Mouse (Mus musculus): ENCODE data around the gene Dtymk. TPM values are rescaled to one million over a fixed set of nuclear protein-coding genes. Genes with fewer than 3 reads are reported as not detected.

Gene Dtymk
- polyA plus RNA-seq, 1 experiment = 81.4 TPM

- Histone ChIP-seq H3K36me3 (ENCODE audit: control insufficient read depth, insufficient read depth) (peaks cover 9% of the 10 kb centered on the region), H3K27me3 (ENCODE audit: control insufficient read depth, insufficient read depth, insufficient read length) (no peaks in the 10 kb centered on the region), H3K4me2 (ENCODE audit: low read depth) (no peak overlapping the region), H3ac (ENCODE audit: control insufficient read depth, insufficient read length) (no peak overlapping the region), H3K4me3 (no peak overlapping the region), H3K79me2 (ENCODE audit: control insufficient read depth, insufficient read depth) (no peaks in the 10 kb centered on the region)
- TF ChIP-seq CEBPB (IDR thresholded peaks at IDR 0.05; ENCODE audit: insufficient read depth, poor library complexity, severe bottlenecking) (no peak), USF1 (IDR thresholded peaks at IDR 0.05; ENCODE audit: low read depth) (no peak), POLR2A (IDR thresholded peaks at IDR 0.05; ENCODE audit: insufficient read length, low read depth) (no peak), MYOG (IDR thresholded peaks at IDR 0.05; ENCODE audit: control insufficient read depth in 1 of 3, insufficient read depth in 1 of 3, insufficient read length in 2 of 3, low read depth in 2 of 3) (no peak), REST (IDR thresholded peaks at IDR 0.05; ENCODE audit: insufficient read depth, insufficient read length) (no peak), TCF12 (IDR thresholded peaks at IDR 0.05; ENCODE audit: insufficient read depth, poor library complexity, severe bottlenecking) (no peak), POLR2AphosphoS2 (IDR thresholded peaks at IDR 0.05; ENCODE audit: insufficient read length, low read depth) (no peak), TCF3 (IDR thresholded peaks at IDR 0.05; ENCODE audit: insufficient read length, low read depth) (no peak), MAX (IDR thresholded peaks at IDR 0.05; ENCODE audit: low read depth) (no peak), E2F4 (IDR thresholded peaks at IDR 0.05; ENCODE audit: insufficient read depth) (no peak), SRF (IDR thresholded peaks at IDR 0.05; ENCODE audit: control insufficient read depth, insufficient read length, low read depth) (no peak), MYOD1 (IDR thresholded peaks at IDR 0.05; ENCODE audit: control insufficient read depth in 1 of 3, insufficient read length in 2 of 3, low read depth in 2 of 3) (no peak)
These were observed 17.0 kb upstream of the Dtymk start for GRCm38 (mm10) chr1:93818722-93819121.

GRCm38 (mm10) chr1:93817823-93818532, 16.2 kb upstream of the Dtymk start:
- TF ChIP-seq POLR2AphosphoS2 (IDR thresholded peaks at IDR 0.05; ENCODE audit: insufficient read length, low read depth) = no peak
- no peak for TF ChIP-seq E2F4 (IDR thresholded peaks at IDR 0.05; ENCODE audit: insufficient read depth)
- no peak for TF ChIP-seq POLR2A (IDR thresholded peaks at IDR 0.05; ENCODE audit: insufficient read length, low read depth)
- TF ChIP-seq TCF3 (IDR thresholded peaks at IDR 0.05; ENCODE audit: insufficient read length, low read depth) = no peak
- TF ChIP-seq MAX (IDR thresholded peaks at IDR 0.05; ENCODE audit: low read depth) = no peak
- TF ChIP-seq USF1 (IDR thresholded peaks at IDR 0.05; ENCODE audit: low read depth) = no peak
- Histone ChIP-seq H3K79me2 (ENCODE audit: control insufficient read depth, insufficient read depth) (no peaks in the 10 kb centered on the region), H3K36me3 (ENCODE audit: control insufficient read depth, insufficient read depth) (peaks cover 10% of the 10 kb centered on the region), H3K4me3 (no peak overlapping the region), H3K4me2 (ENCODE audit: low read depth) (no peak overlapping the region), H3K27me3 (ENCODE audit: control insufficient read depth, insufficient read depth, insufficient read length) (no peaks in the 10 kb centered on the region), H3ac (ENCODE audit: control insufficient read depth, insufficient read length) (no peak overlapping the region)

- Histone ChIP-seq H3K4me3 (no peak overlapping the region), H3K27me3 (ENCODE audit: control insufficient read depth, insufficient read depth, insufficient read length) (no peaks in the 10 kb centered on the region), H3ac (ENCODE audit: control insufficient read depth, insufficient read length) (no peak overlapping the region), H3K36me3 (ENCODE audit: control insufficient read depth, insufficient read depth) (peaks cover 26% of the 10 kb centered on the region), H3K79me2 (ENCODE audit: control insufficient read depth, insufficient read depth) (no peaks in the 10 kb centered on the region), H3K4me2 (ENCODE audit: low read depth) (no peak overlapping the region)
- no peak for TF ChIP-seq MYOD1 (IDR thresholded peaks at IDR 0.05; ENCODE audit: control insufficient read depth in 1 of 3, insufficient read length in 2 of 3, low read depth in 2 of 3)
- no peak for TF ChIP-seq TCF3 (IDR thresholded peaks at IDR 0.05; ENCODE audit: insufficient read length, low read depth)
- TF ChIP-seq E2F4 (IDR thresholded peaks at IDR 0.05; ENCODE audit: insufficient read depth) = no peak
- TF ChIP-seq REST (IDR thresholded peaks at IDR 0.05; ENCODE audit: insufficient read depth, insufficient read length) = no peak
- no peak for TF ChIP-seq POLR2AphosphoS2 (IDR thresholded peaks at IDR 0.05; ENCODE audit: insufficient read length, low read depth)
- TF ChIP-seq CEBPB (IDR thresholded peaks at IDR 0.05; ENCODE audit: insufficient read depth, poor library complexity, severe bottlenecking) = no peak
These were observed 9.8 kb upstream of the Dtymk start for GRCm38 (mm10) chr1:93811495-93812039.

GRCm38 (mm10) chr1:93810011-93810410, 8.3 kb upstream of the Dtymk start:
- TF ChIP-seq SRF (IDR thresholded peaks at IDR 0.05; ENCODE audit: control insufficient read depth, insufficient read length, low read depth) (no peak), USF1 (IDR thresholded peaks at IDR 0.05; ENCODE audit: low read depth) (no peak), CEBPB (IDR thresholded peaks at IDR 0.05; ENCODE audit: insufficient read depth, poor library complexity, severe bottlenecking) (no peak), TCF3 (IDR thresholded peaks at IDR 0.05; ENCODE audit: insufficient read length, low read depth) (no peak), MYOG (IDR thresholded peaks at IDR 0.05; ENCODE audit: control insufficient read depth in 1 of 3, insufficient read depth in 1 of 3, insufficient read length in 2 of 3, low read depth in 2 of 3) (no peak), REST (IDR thresholded peaks at IDR 0.05; ENCODE audit: insufficient read depth, insufficient read length) (no peak), E2F4 (IDR thresholded peaks at IDR 0.05; ENCODE audit: insufficient read depth) (no peak)
- Histone ChIP-seq H3ac (ENCODE audit: control insufficient read depth, insufficient read length) (no peak overlapping the region), H3K27me3 (ENCODE audit: control insufficient read depth, insufficient read depth, insufficient read length) (no peaks in the 10 kb centered on the region), H3K36me3 (ENCODE audit: control insufficient read depth, insufficient read depth) (peaks cover 24% of the 10 kb centered on the region), H3K79me2 (ENCODE audit: control insufficient read depth, insufficient read depth) (peaks cover 12% of the 10 kb centered on the region), H3K4me2 (ENCODE audit: low read depth) (no peak overlapping the region), H3K4me3 (no peak overlapping the region)

GRCm38 (mm10) chr1:93808871-93809270, 7.1 kb upstream of the Dtymk start:
- Histone ChIP-seq H3K36me3 (ENCODE audit: control insufficient read depth, insufficient read depth) (peaks cover 23% of the 10 kb centered on the region), H3K79me2 (ENCODE audit: control insufficient read depth, insufficient read depth) (peaks cover 20% of the 10 kb centered on the region), H3K4me2 (ENCODE audit: low read depth) (no peak overlapping the region), H3K4me3 (no peak overlapping the region), H3K27me3 (ENCODE audit: control insufficient read depth, insufficient read depth, insufficient read length) (no peaks in the 10 kb centered on the region), H3ac (ENCODE audit: control insufficient read depth, insufficient read length) (no peak overlapping the region)
- TF ChIP-seq TCF3 (IDR thresholded peaks at IDR 0.05; ENCODE audit: insufficient read length, low read depth) (no peak), CEBPB (IDR thresholded peaks at IDR 0.05; ENCODE audit: insufficient read depth, poor library complexity, severe bottlenecking) (no peak), POLR2AphosphoS2 (IDR thresholded peaks at IDR 0.05; ENCODE audit: insufficient read length, low read depth) (no peak), E2F4 (IDR thresholded peaks at IDR 0.05; ENCODE audit: insufficient read depth) (no peak), MAX (IDR thresholded peaks at IDR 0.05; ENCODE audit: low read depth) (no peak), USF1 (IDR thresholded peaks at IDR 0.05; ENCODE audit: low read depth) (no peak), REST (IDR thresholded peaks at IDR 0.05; ENCODE audit: insufficient read depth, insufficient read length) (no peak), MYOD1 (IDR thresholded peaks at IDR 0.05; ENCODE audit: control insufficient read depth in 1 of 3, insufficient read length in 2 of 3, low read depth in 2 of 3) (no peak), POLR2A (IDR thresholded peaks at IDR 0.05; ENCODE audit: insufficient read length, low read depth) (no peak), MYOG (IDR thresholded peaks at IDR 0.05; ENCODE audit: control insufficient read depth in 1 of 3, insufficient read depth in 1 of 3, insufficient read length in 2 of 3, low read depth in 2 of 3) (no peak), TCF12 (IDR thresholded peaks at IDR 0.05; ENCODE audit: insufficient read depth, poor library complexity, severe bottlenecking) (no peak), SRF (IDR thresholded peaks at IDR 0.05; ENCODE audit: control insufficient read depth, insufficient read length, low read depth) (no peak)
